Mouse (Mus musculus): ENCODE results near the gene Tnfrsf18.

Tnfrsf18 gene

DNA sequence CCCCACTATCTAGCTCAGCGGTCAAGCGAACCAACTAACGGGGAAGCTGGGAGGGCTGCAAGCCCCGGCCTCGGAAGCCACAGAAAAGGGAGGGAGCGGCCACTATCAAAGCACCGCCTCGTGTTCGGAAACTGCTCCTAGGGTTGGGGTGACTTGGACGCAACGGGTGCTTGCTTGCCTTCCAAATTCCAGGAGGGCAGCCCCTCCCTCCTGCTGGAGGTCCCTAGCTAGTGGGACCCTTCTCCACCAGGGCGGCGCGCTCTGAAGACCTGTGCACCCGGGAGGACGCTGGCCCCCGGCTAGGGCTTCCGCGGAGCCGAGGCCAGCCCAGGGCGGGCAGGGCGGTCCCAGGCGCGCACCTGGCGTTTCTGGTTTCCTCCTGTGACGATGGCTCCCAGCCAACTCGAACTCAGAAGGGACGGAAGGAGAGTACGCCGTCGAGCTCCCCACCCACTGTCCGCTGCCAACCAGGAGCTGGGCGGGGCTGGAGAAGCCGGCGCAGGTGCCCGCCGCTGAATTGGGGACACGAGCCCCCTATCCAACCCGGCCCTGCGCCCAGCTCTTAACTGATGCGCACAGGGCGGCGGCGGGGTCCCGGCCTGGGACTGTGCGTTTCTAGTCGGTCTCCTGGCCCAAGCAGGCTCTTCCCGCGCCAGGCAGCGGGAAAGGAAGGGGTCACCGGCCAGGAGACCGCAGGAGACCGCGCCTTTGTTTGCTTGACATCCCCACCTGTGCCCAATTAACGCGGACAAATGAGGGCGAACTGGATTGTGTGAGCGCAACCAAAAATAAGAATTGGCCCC lies 51.7 kb downstream of the Tnfrsf18 start:
- peak; percentile 80 for DNase-seq (ENCODE audit: low read depth)
